Mouse (Mus musculus) forebrain, embryonic 10.5 days (tissue): ENCODE measurements around the gene Fadd. TPM values are rescaled to one million over a fixed set of nuclear protein-coding genes. Genes with fewer than 3 reads are reported as not detected.
A peak's percentile ranks its signal among the peaks of the same experiment; 100 is the strongest.

Source experiments
- DNase-seq: peaks from one replicate; pipeline ENCODE4 v3.0.0-alpha.2; 2017; ENCODE audit warnings: low spot score; ENCODE audit errors: extremely low spot score
- H3K27ac ChIP-seq: fragments of 300-500 bp; sonication (generic); 2 replicates; pipeline ENCODE4 v1.5.1; 2016; ENCODE audit warnings: mild to moderate bottlenecking
- H3K27me3 ChIP-seq: fragments of 300-500 bp; sonication (generic); 2 replicates; pipeline ENCODE4 v1.6.1; 2016; ENCODE audit warnings: mild to moderate bottlenecking; ENCODE audit not compliant: poor library complexity, severe bottlenecking
- H3K36me3 ChIP-seq: fragments of 300-500 bp; sonication (generic); replicated peaks from 2 replicates; pipeline ENCODE4 v1.6.1; 2016; ENCODE audit warnings: mild to moderate bottlenecking, moderate library complexity
- H3K4me1 ChIP-seq: fragments of 300-500 bp; sonication (generic); 2 replicates; pipeline ENCODE4 v1.6.1; 2016
- H3K4me3 ChIP-seq: fragments of 300-500 bp; sonication (generic); 2 replicates; pipeline ENCODE4 v1.5.1; 2016; ENCODE audit warnings: mild to moderate bottlenecking, moderate library complexity
- H3K9me3 ChIP-seq: fragments of 300-500 bp; sonication (generic); 2 replicates; pipeline ENCODE4 v1.6.1; 2016; ENCODE audit warnings: mild to moderate bottlenecking, moderate library complexity
- WGBS: fragments of 180-500 bp; shearing (Covaris S2); methylation state at CpG from one replicate; pipeline ENCODE4 v1.1.7; 2016; 5-methylcytosine and 5-hydroxymethylcytosine counted together
- polyA plus RNA-seq: library from polyadenylated mRNA; unstranded; fragments of >200 nt; fragmentation: Nextera tagmentation; extraction: Ambion mirVana; gene quantifications from 2 replicates; pipeline ENCODE4 v1.2.1, GENCODE M21; 2016

The Fadd gene
- polyA plus RNA-seq, 1 experiment from 2014 or later, result 12.1 TPM

DNA sequence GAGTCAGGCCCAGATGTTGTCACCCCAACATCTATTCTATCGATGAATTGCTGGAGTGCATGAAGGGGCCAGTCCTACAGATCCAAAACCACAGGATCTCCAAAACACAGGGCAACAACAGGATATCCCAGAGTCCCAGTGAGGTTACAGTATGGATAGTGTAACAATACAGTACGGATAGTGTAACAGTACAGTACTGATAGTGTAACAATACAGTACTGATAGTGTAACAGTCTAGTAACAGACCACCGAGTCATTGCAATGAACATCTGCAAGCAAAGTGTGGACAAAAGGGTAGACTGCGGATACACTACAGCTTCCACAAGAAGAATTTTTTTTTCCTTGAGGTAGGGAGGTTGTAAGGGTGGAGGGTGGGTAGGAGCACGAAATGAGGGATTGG lies 40.9 kb downstream of the Fadd start:
- no peak overlapping the region for H3K27ac ChIP-seq
- 90% methylated on average over 5 of the region's 5 CpGs for WGBS
- no peaks in the 10 kb centered on the region for H3K4me1 ChIP-seq

GRCm38 (mm10) chr7:144539146-144539545 lies 43.1 kb downstream of the Fadd start:
- Histone ChIP-seq H3K27ac (no peak overlapping the region), H3K36me3 (peaks cover 32% of the 10 kb centered on the region), H3K4me3 (no peak overlapping the region), H3K4me1 (no peaks in the 10 kb centered on the region), H3K9me3 (no peaks in the 10 kb centered on the region), H3K27me3 (no peaks in the 10 kb centered on the region)
- DNase-seq, result no peak
- 87% methylated on average over 2 of the region's 2 CpGs for WGBS

More for the DNA sequence above, 40.9 kb downstream of the Fadd start:
- no peak overlapping the region for H3K4me3 ChIP-seq
- no peaks in the 10 kb centered on the region for H3K9me3 ChIP-seq
- no peak for DNase-seq
- H3K27me3 ChIP-seq, result no peaks in the 10 kb centered on the region
- H3K36me3 ChIP-seq, result peaks cover 46% of the 10 kb centered on the region

- no peaks in the 10 kb centered on the region for H3K4me1 ChIP-seq
- no peaks in the 10 kb centered on the region for H3K9me3 ChIP-seq
- peaks cover 24% of the 10 kb centered on the region for H3K36me3 ChIP-seq
- H3K4me3 ChIP-seq, result no peak overlapping the region
- H3K27me3 ChIP-seq, result no peaks in the 10 kb centered on the region
- no peak for DNase-seq
- WGBS, result 95% methylated on average over 4 of the region's 4 CpGs
- no peak overlapping the region for H3K27ac ChIP-seq
Measured at GRCm38 (mm10) chr7:144538030-144538644, 44.1 kb downstream of the Fadd start.

GRCm38 (mm10) chr7:144536367-144536766 lies 45.9 kb downstream of the Fadd start:
- no peak for DNase-seq
- 94% methylated on average over 3 of the region's 3 CpGs for WGBS
- H3K27me3 ChIP-seq, result no peaks in the 10 kb centered on the region
- H3K9me3 ChIP-seq, result no peaks in the 10 kb centered on the region
- H3K36me3 ChIP-seq, result peaks cover 20% of the 10 kb centered on the region
- H3K4me1 ChIP-seq, result peaks cover 10% of the 10 kb centered on the region
- H3K27ac ChIP-seq, result no peak overlapping the region
- no peak overlapping the region for H3K4me3 ChIP-seq

DNA sequence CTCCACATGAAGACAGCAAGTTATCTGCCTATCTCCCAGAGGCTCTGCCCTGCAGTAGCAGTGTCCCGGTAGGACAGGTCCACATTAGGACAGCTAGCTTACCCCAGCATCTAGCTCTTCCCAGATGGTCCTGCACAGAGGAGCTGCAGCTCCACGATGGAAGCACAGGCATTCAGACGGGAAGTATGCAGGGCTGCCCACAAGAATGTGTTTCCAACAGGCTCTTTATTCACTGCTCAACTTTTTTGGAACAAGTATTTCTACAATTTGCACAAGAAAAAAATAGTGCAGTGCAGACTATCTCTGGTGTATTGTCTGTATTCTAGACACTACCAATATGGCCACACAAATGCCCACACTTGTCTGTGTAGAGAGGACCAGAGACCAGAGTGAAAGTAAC lies 47.5 kb downstream of the Fadd start:
- Histone ChIP-seq H3K36me3 (peaks cover 11% of the 10 kb centered on the region), H3K27me3 (no peaks in the 10 kb centered on the region), H3K4me1 (peaks cover 10% of the 10 kb centered on the region), H3K9me3 (no peaks in the 10 kb centered on the region), H3K27ac (no peak overlapping the region), H3K4me3 (no peak overlapping the region)
- no peak for DNase-seq
- 83% methylated on average over 3 of the region's 3 CpGs for WGBS

DNA sequence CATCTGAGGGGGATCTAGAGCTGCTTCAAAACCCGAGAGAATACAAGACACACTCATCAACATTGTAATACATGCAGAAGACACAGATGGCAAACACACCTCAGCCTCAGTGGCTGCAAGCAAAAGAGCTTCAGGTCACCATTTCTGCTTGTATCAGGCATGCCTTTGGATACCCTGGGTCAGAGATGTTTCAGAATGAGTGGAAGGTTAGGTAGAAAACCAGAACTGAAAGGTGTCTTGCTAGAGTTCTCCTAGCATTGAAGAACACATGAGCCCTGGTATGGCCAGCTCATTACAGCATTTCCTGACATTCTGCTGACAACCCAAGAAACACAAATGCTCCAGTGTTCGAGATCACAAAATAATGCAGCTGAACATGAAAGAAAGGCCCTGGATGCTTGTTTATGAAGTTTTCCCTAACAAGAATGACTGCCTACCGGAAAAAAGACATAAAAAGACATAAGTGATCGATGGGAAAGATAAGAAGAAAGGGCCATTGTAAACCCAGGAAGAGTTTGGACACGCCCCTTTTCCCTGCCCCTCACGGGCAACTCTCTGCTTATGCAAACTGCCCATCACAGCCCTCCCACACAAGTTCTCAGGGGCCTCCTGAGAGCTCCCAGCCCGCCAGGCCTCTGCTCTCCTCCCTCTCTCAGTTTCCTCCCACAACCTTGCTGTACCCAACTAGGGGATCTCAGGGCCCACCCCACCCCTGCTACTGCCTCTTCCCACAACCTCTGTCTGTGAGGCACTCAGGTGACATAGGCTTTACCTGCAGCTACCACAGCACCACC lies 50.5 kb downstream of the Fadd start:
- H3K27ac ChIP-seq, result 0 out of 2 replicates have a peak overlapping the region, but pooled peaks have one; percentile 35
- H3K36me3 ChIP-seq, result no peaks in the 10 kb centered on the region
- no peaks in the 10 kb centered on the region for H3K27me3 ChIP-seq
- DNase-seq, result no peak
- H3K9me3 ChIP-seq, result no peaks in the 10 kb centered on the region
- 63% methylated on average over 7 of the region's 7 CpGs for WGBS
- no peak overlapping the region for H3K4me3 ChIP-seq
- H3K4me1 ChIP-seq, result peaks cover 19% of the 10 kb centered on the region

DNA sequence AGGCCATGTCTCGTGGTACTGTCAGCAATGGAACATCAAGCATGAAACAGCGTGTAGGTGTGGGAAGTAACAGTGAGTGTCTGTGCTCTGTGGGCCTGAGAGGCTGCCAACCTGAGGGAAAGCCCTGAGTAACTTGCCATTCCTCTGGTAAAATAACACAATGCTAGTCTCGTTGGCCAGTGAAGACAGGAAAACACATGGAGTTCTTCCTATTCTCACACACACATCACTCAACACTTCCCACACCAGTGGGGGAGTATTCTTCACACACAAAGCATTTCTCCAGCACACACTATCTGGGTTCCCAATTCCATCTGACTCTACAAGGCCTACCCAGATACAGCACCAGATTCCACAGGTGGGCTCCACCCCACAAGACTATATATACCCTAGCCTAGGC lies 52.4 kb downstream of the Fadd start:
- no peaks in the 10 kb centered on the region for H3K36me3 ChIP-seq
- no peak overlapping the region for H3K4me3 ChIP-seq
- H3K9me3 ChIP-seq, result no peaks in the 10 kb centered on the region
- no peaks in the 10 kb centered on the region for H3K27me3 ChIP-seq
- 90% methylated on average over 3 of the region's 3 CpGs for WGBS
- H3K27ac ChIP-seq, result no peak overlapping the region
- no peak for DNase-seq
- H3K4me1 ChIP-seq, result peaks cover 31% of the 10 kb centered on the region

GRCm38 (mm10) chr7:144527723-144528221 lies 54.5 kb downstream of the Fadd start:
- H3K36me3 ChIP-seq, result no peaks in the 10 kb centered on the region
- no peak overlapping the region for H3K27ac ChIP-seq
- peaks cover 34% of the 10 kb centered on the region for H3K4me1 ChIP-seq
- no peaks in the 10 kb centered on the region for H3K9me3 ChIP-seq
- 74% methylated on average over 1 of the region's 1 CpGs for WGBS
- no peak overlapping the region for H3K4me3 ChIP-seq
- no peak for DNase-seq
- H3K27me3 ChIP-seq, result no peaks in the 10 kb centered on the region

Other genes with a start within 250 kb of the Fadd start
- gene Cttn, start 111.5 kb downstream of the Fadd start, polyA plus RNA-seq, result 192 and 204 TPM in 2 replicates
- 41.5 and 46.7 TPM in 2 replicates for gene Ppfia1, start 28.7 kb downstream of the Fadd start, polyA plus RNA-seq
- 17.9 and 22.3 TPM in 2 replicates for gene Ano1, start 169.5 kb upstream of the Fadd start, polyA plus RNA-seq